Mouse (Mus musculus): Measurements from ENCODE around the gene Prpf31.

The Prpf31 gene

DNA sequence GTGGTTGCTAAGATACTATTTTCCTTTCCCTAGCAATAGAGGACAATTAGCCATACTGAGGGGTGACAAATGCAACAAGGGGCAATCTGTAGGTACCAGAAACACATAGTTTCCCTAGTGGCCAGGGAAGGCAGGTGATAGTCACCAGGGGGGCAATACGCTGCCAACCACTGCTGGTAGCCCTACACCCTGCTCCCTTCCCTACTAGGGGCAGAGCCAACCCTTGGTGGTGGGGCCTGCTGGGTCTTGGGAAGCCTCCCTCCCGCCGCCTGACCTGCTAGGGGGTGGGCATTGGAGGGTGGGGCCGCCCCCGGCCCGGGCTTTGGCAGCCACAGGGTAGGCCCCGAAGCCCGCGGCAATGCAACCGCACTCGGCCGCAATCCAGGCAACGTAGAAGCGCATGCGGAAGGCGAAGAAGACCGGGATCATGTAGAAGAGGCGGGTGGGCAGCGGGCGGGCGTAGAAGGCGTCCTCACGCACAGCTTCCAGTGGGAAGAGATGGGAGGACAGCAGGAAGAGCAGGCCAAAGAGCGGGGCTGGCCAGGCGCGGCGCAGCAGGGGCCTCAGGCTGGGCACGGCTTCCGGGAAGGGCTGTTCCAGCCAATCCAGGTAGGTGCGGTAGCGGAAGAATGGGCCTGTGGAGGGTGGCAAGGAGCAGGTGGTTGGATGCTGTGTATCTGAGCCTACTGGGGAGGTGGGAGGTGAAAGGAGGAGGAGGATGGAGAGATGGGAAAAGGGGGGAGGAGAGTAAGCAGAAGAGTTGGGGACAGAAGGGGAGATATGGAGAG is 55.8 kb downstream of the Prpf31 start:
- no peak for DNase-seq (ENCODE audit: low read depth, low spot score)

DNA sequence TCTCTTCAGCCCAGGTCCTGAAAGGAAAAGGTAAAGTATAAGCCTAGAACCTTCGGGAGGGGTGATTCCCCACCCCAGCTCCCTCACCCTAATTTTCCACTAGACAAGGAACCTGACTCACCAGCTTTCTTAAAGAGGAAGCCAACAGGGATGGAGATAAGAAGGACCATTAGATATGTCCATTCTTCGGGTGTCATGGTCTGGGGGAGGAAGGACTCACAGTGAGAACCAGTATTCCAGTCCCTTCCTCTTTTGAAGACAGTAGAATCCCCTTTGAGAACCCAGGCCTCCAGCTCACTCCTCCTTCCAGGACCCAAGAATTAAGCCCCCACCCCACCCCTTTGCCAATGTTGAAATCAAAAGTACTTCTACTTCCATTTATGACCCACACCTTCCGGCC is 62.1 kb downstream of the Prpf31 start:
- DNase-seq (ENCODE audit: low read depth, low spot score): no peak
